Mouse (Mus musculus) hindbrain, embryonic 15.5 days (tissue): ENCODE measurements around the gene Gm5127. TPM values are rescaled to one million over a fixed set of nuclear protein-coding genes. Genes with fewer than 3 reads are reported as not detected.

Experiments
- ATAC-seq: fragments of 200-750 bp; cut with Nextera tagmentation; 2 replicates; pipeline ENCODE4 v1.8.0; 2017; ENCODE audit warnings: low read depth, moderate number of reproducible peaks, moderate TSS enrichment; ENCODE audit not compliant: low FRiP score
- H3K27ac ChIP-seq: fragments of 300-500 bp; sonication (generic); replicated peaks from 2 replicates; pipeline ENCODE4 v1.5.1; 2015; ENCODE audit warnings: mild to moderate bottlenecking, inconsistent platforms
- H3K27me3 ChIP-seq: fragments of 300-500 bp; sonication (generic); 2 replicates; pipeline ENCODE4 v1.6.1; 2015; ENCODE audit warnings: control low read depth, inconsistent platforms
- H3K36me3 ChIP-seq: fragments of 300-500 bp; sonication (generic); 2 replicates; pipeline ENCODE4 v1.6.1; 2015; ENCODE audit warnings: control low read depth, inconsistent platforms
- H3K4me1 ChIP-seq: fragments of 300-500 bp; sonication (generic); replicated peaks from 2 replicates; pipeline ENCODE4 v1.6.1; 2015; ENCODE audit warnings: control low read depth, inconsistent platforms
- H3K4me2 ChIP-seq: fragments of 300-500 bp; sonication (generic); 2 replicates; pipeline ENCODE4 v1.6.1; 2015; ENCODE audit warnings: moderate library complexity, mild to moderate bottlenecking, inconsistent platforms
- H3K4me3 ChIP-seq: fragments of 300-500 bp; sonication (generic); 2 replicates; pipeline ENCODE4 v1.5.1; 2015; ENCODE audit warnings: mild to moderate bottlenecking, inconsistent platforms
- H3K9ac ChIP-seq: fragments of 300-500 bp; sonication (generic); 2 replicates; pipeline ENCODE4 v1.6.1; 2015; ENCODE audit warnings: inconsistent platforms
- H3K9me3 ChIP-seq: fragments of 300-500 bp; sonication (generic); 2 replicates; pipeline ENCODE4 v1.6.1; 2016; ENCODE audit warnings: control low read depth, inconsistent platforms
- WGBS: fragments of 180-500 bp; shearing (Covaris S2); methylation state at CpG from one replicate; pipeline ENCODE4 v1.1.7; 2015; 5-methylcytosine and 5-hydroxymethylcytosine counted together
- microRNA-seq: library from miRNA; unstranded; fragments of <30 nt; microRNA quantifications from one replicate; pipeline ENCODE4, GENCODE M21; 2016
- polyA plus RNA-seq: library from polyadenylated mRNA; unstranded; fragments of >200 nt; fragmentation: Nextera tagmentation; extraction: Ambion mirVana; gene quantifications from 2 replicates; pipeline ENCODE4 v1.2.1, GENCODE M21; 2015

Gene Gm5127
- polyA plus RNA-seq, 1 experiment from 2014 or later = 0.16 TPM

DNA sequence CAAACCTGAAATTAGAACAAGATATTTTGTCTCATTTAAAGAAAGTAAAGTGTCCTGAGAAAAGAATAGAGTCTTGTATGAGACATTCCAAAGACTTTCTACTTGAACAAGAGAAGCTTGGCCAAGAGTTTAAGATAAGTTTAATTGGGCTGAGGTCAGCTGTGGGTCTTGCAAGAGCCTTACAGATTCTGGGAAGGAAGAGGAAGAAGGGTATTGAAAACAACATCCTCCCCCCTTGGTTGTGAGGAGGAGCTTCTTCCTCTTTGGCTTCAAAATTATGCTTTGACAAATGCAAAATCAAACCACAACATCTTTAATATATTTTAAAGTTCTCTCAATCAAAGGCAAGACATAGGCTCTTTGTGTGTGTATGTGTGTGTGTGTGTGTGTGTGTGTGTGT is 50.6 kb downstream of the Gm5127 start:
- no peak for ATAC-seq
- no peaks in the 10 kb centered on the region for H3K36me3 ChIP-seq
- no peaks in the 10 kb centered on the region for H3K4me1 ChIP-seq
- H3K4me2 ChIP-seq = no peak overlapping the region
- no peaks in the 10 kb centered on the region for H3K27me3 ChIP-seq
- H3K9me3 ChIP-seq = no peaks in the 10 kb centered on the region
- no peak overlapping the region for H3K9ac ChIP-seq
- no peak overlapping the region for H3K27ac ChIP-seq
- no peak overlapping the region for H3K4me3 ChIP-seq

DNA sequence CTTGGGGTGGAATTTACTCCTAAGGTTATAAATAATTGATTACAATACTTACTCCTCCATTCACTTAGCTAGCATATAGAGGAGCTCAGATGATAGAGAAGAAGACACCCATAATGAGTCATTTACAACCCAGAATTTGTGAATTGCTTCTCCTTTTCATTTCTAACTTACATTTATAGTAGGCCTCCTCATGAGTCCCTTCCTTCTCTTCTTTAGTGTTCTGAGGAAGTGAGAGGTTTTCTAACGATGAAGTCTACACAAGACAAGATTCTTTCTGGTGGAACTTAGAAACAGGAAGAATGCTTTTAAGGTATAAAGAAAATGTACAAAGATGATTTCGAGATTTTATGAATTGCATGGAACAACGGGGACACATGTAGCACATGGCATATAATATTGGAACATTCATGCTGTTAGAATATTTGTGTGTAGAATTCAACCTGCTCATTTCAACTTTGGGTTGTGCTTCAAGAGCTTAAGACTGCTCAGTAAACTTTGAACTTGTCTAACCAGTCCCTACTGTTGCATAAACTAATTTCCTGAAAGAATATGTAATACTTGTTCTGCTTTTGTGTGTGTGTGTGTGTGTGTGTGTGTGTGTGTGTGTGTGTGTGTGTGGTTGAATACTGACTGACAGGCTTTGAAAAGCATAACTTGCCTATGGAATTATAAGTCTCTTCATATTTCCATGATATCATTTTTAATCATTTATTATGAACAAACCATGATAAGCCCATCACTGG is 52.0 kb downstream of the Gm5127 start:
- no peak overlapping the region for H3K9ac ChIP-seq
- H3K27ac ChIP-seq = no peak overlapping the region
- no peaks in the 10 kb centered on the region for H3K9me3 ChIP-seq
- H3K27me3 ChIP-seq = no peaks in the 10 kb centered on the region
- H3K4me2 ChIP-seq = no peak overlapping the region
- no peaks in the 10 kb centered on the region for H3K4me1 ChIP-seq
- no peak overlapping the region for H3K4me3 ChIP-seq
- no peak for ATAC-seq
- 86% methylated on average over 3 of the region's 3 CpGs for WGBS
- no peaks in the 10 kb centered on the region for H3K36me3 ChIP-seq

DNA sequence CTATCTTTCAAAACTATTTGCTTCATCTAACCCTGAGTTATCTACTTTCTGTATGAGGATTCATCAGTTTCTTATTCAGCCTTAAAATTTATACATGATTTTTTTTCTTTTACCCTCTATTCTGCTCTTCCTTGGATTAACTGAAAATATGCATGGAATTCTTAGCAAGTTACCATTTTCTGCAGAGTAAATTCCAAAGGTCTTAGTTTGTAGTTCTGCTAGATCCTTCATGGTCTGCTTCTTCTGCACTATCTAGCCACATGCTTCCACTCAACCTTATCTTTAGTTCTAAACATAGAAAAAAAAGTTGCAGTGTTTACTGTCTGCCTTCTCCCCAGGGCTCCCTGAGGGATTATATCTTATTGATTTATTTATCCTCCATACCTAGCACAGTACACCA is 79.1 kb downstream of the Gm5127 start:
- H3K9ac ChIP-seq = no peak overlapping the region
- no peak for ATAC-seq
- H3K9me3 ChIP-seq = no peaks in the 10 kb centered on the region
- H3K36me3 ChIP-seq = no peaks in the 10 kb centered on the region
- H3K27me3 ChIP-seq = no peaks in the 10 kb centered on the region
- no peaks in the 10 kb centered on the region for H3K4me1 ChIP-seq
- H3K4me3 ChIP-seq = no peak overlapping the region
- H3K27ac ChIP-seq = no peak overlapping the region
- no peak overlapping the region for H3K4me2 ChIP-seq

DNA sequence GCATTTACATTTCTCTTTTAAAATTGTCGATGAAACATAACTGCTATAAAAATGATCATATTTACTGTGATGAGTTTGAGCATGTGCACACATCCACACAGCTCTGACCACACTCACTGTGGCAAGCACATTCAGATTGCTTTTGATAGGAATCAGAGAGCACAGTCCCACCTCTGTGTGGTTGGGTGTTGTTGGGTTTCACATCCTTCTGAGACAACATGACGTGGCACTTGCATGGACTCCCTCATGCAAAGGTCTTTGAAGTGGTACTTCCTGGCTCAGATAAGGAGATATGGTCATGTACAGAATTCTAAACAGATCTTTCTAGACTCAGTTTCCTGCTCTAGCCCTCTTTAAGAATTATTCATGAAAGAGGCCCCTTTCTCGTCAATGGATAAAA is 121.6 kb downstream of the Gm5127 start:
- Histone ChIP-seq H3K4me3 (no peak overlapping the region), H3K9me3 (no peaks in the 10 kb centered on the region), H3K9ac (no peak overlapping the region), H3K4me1 (no peaks in the 10 kb centered on the region), H3K27ac (no peak overlapping the region), H3K36me3 (no peaks in the 10 kb centered on the region), H3K27me3 (no peaks in the 10 kb centered on the region), H3K4me2 (no peak overlapping the region)
- WGBS = 88% methylated on average over 3 of the region's 3 CpGs
- ATAC-seq = no peak

DNA sequence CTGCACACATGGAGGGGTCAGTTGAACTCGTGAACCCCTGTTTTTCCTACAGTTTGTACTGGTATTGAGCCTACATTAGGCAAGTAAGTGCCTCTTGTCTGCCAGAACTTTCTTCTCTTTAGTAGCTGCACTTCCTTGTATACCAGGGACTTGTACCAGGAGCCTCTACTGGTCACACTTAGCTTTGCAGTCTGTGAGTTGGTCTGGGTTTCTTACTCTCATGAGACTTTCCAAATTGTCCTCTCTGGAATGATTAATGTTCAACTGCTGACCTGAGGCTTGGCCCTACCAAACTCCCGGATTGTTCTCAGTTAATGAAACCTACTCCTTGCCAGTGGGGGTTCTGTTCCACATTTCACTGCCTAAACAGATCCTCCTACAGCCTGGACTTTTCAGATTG is 134.2 kb downstream of the Gm5127 start:
- Histone ChIP-seq H3K36me3 (no peaks in the 10 kb centered on the region), H3K4me1 (no peaks in the 10 kb centered on the region), H3K27me3 (no peaks in the 10 kb centered on the region), H3K4me2 (no peak overlapping the region), H3K4me3 (no peak overlapping the region), H3K9me3 (no peaks in the 10 kb centered on the region), H3K9ac (no peak overlapping the region), H3K27ac (no peak overlapping the region)
- no peak for ATAC-seq
- WGBS = 35% methylated on average over 2 of the region's 2 CpGs

DNA sequence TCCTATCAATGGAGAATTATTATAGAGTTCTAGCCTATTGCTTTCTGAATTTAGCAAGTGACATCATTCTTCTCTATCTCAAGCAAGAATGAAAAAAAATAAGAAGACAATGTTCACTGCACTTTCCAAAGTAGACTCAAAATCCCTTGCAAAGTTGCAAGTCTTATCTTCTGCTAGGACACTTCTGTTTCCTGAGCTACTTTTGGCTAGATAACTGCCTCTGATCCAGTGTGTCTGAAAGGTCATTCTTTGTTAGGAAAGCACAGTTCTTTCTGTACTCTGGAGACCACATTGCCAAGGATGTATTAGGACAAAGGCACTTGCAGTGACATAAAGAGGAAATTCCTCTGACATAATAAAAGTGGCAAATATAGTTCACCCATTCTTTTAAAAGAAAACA is 159.3 kb downstream of the Gm5127 start:
- Histone ChIP-seq H3K4me2 (no peak overlapping the region), H3K4me1 (no peaks in the 10 kb centered on the region), H3K36me3 (no peaks in the 10 kb centered on the region), H3K9me3 (no peaks in the 10 kb centered on the region), H3K27me3 (no peaks in the 10 kb centered on the region), H3K4me3 (no peak overlapping the region), H3K27ac (no peak overlapping the region), H3K9ac (no peak overlapping the region)
- ATAC-seq = no peak

DNA sequence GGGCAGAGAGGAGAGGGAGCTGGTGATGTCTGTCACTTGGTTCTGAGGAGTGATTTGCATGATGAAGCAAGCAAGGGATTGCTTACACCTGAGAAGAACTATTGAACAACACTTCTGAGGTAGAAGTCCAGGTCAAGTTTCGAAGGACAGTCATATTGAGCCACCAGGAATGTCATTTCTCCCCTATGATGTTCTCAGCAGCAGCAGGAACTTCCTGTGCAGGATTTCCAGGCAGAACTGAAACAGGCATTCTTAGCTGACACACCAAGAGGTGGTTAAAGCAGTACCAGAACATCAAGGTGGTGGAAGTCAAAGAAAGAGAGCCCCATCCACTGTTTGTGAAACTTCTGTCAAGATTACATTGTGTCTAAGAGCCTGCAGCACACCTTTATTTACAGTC is 172.3 kb downstream of the Gm5127 start:
- no peaks in the 10 kb centered on the region for H3K36me3 ChIP-seq
- H3K4me1 ChIP-seq = no peaks in the 10 kb centered on the region
- 69% methylated on average over 1 of the region's 1 CpGs for WGBS
- no peak for ATAC-seq
- H3K27me3 ChIP-seq = no peaks in the 10 kb centered on the region
- H3K27ac ChIP-seq = no peak overlapping the region
- H3K9me3 ChIP-seq = no peaks in the 10 kb centered on the region
- no peak overlapping the region for H3K4me2 ChIP-seq
- no peak overlapping the region for H3K4me3 ChIP-seq
- no peak overlapping the region for H3K9ac ChIP-seq

Small RNA genes within 50 kb of the gene (microRNA-seq; reads per million reads assigned to microRNA genes)
- not detected for gene Gm22102

Other genes starting within 250 kb of the Gm5127 start
- 0.09 and 0.25 TPM in 2 replicates for gene Fndc3c1, start 97.8 kb upstream of the Gm5127 start, polyA plus RNA-seq
- 0.54 TPM in 2 replicates for gene Cysltr1, start 20.5 kb downstream of the Gm5127 start, polyA plus RNA-seq